Mouse (Mus musculus): Measurements from ENCODE around the gene Kansl1. TPM values are rescaled to one million over a fixed set of nuclear protein-coding genes. Genes with fewer than 3 reads are reported as not detected.
A peak's percentile ranks its signal among the peaks of the same experiment; 100 is the strongest.

Kansl1 gene
- total RNA-seq, 2 experiments from 2014 or later: 69.6 to 87.1 TPM

DNA sequence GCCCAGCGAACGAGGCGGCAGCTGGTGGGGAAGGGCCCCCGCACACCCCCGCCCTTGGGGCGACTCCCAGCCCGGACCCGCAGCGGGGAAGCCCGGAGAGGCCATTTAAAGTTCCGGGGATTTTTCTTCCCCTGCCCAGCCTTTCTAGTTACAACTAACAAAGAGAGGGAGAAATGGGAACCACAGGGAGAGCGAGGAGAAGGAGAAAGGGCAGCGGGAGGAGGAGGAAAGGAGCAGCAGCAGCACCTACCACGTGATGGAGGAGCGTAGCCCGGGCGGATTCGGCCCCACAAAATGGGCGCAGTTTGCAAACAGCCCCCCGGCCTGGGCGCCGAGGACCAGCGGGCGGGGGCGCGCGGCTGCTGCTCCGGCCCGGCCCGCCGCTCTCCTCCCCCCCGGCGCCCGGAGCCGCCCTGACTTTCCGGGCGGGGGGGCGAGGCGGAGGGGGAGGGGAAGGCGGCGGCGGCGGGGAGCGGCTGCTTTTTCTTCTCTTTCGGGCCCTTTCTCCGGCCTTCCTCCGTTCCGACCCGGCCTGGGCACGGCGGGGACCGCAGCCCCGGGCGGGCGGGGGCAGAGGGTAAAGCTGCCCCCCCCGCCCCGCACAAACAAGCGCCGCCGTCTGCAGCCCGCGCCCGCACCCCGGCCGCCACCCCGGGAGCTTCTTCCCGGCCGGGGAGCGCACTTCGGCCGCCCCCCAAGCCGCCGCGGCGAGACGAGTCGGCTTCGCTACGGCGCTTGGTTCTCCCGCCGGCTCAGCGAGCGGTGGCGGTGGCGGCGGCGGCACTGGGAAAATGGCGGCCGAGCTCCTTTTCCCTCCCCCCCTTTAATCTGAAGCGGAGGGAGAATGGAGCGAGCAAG is 27.0 kb downstream of the Kansl1 start:
- intact Hi-C loops (cut with DNase I): loop anchor here (5.0 to 10.0 kb wide), 3 partner anchors 94 to 207 kb away; partner anchors contain the start of gene Mapt
- peak; percentile 77 for DNase-seq (ENCODE audit: low spot score in 2 of 2)

DNA sequence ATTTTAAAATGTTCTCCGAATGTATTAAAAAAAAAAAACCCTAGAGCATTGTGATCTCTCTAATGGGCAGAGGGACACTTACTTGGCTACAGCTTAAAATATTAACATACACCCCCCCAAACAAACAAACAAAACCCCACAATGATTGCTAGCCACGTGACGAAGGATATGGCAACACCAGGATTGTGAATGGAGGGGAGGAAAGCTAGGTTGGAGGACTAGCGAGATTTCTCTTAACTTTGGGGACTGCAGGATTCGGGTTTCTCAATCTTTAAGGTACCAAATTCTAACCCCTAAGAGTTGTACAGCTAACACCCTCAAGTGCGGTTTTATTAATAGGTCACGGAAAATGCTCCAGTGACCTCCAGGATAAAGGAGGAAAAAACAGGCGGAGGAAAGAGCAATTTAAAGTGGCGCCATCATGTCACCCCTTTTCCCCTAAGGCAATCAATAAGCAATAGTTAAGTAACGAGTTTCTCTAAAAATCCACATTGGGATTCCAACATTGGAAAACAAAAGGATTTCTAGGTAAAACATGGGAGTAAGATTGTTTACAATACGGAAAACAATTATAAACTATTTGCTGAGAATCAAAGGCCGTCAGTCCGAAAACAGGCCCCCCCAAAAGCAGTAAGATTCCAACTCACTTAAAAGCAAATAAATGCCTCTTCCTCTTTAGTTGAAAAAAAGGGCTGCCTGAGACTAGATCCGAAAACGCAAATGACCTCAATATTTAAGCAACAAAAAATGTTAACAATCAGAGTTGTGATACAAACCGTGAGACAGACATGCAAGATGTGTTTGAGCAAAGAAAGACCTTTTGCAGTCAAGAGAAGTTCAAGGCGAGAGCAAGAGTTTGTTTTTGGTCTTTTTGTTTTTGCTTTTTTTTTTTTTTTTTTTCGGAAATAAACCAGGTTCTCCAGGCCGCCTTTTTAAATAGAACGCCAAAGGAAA is 27.9 kb downstream of the Kansl1 start:
- no peak for DNase-seq (ENCODE audit: low spot score in 2 of 2)
- intact Hi-C loops (cut with DNase I): loop anchor here (5.0 to 10.0 kb wide), 3 partner anchors 93 to 206 kb away; partner anchors contain the start of gene Mapt

DNA sequence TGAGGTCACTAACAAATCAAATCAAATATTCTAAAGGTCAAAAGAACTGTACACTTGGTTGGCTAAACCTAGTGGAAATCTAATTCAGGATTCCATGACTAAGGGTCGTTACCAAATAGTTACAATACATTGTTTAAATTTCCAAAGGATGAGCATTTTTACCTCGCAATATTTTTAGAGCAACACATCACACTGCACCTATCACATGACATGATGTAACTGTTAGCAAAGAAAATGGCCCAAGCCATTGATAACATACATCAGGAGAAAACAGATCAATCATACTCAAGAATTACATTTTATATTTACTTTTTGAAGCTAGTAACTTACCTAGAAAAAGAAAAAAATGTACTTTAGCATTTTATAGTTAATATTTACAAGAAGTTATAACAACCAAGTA is 29.0 kb downstream of the Kansl1 start:
- DNase-seq (ENCODE audit: low spot score in 2 of 2): no peak
- intact Hi-C loops (cut with DNase I): loop anchor here (5.0 to 10.0 kb wide), 3 partner anchors 92 to 205 kb away; partner anchors contain the start of gene Mapt

DNA sequence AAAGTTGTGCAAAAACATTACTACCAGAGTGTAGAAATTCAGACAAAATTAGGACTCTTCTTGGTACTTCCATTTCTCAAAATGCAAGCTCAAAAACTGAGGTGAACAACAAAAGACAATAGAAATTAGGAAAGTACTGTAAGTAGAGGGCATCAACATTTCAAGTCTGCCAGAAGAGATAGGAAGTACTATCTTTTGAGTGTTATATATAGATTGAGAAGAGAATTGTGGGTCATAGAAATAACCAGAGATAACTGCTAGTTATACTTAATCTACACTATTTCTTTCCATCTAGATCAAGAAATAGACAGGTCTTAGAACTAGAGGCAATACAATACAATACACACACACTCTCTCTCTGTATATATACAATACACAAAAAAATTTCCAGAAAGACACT is 30.2 kb downstream of the Kansl1 start:
- no peak for DNase-seq (ENCODE audit: low spot score in 2 of 2)
- intact Hi-C loops (cut with DNase I): no loop called here

GRCm38 (mm10) chr11:104436394-104436954 is 32.2 kb downstream of the Kansl1 start:
- no peak for DNase-seq (ENCODE audit: low spot score in 2 of 2)
- intact Hi-C loops (cut with DNase I): no loop called here

GRCm38 (mm10) chr11:104435753-104436152 is 32.9 kb downstream of the Kansl1 start:
- DNase-seq (ENCODE audit: low spot score in 2 of 2): no peak
- intact Hi-C loops (cut with DNase I): no loop called here

- no peak for DNase-seq (ENCODE audit: low spot score in 2 of 2)
- intact Hi-C loops (cut with DNase I): no loop called here
Observed at GRCm38 (mm10) chr11:104435141-104435540, 33.5 kb downstream of the Kansl1 start.

DNA sequence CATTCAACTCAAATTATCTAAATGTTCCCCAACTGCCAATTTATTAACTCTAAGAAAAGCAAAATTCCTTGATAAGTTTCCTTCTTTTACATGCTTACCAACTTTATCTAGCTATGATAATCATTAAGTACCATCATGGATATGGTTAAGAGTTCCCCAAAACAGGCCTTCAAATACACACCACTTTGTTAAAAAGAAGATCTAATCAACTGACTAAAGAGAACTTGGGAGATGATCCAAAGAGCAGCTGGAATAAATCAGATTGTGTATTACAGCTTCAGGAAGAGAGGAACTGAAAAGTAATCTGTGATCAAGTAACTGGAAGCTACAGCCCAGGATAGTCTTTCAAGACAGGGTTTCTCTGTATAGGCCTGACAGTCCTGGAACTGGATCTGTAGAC is 36.4 kb downstream of the Kansl1 start:
- DNase-seq (ENCODE audit: low spot score in 2 of 2): no peak
- intact Hi-C loops (cut with DNase I): no loop called here

DNA sequence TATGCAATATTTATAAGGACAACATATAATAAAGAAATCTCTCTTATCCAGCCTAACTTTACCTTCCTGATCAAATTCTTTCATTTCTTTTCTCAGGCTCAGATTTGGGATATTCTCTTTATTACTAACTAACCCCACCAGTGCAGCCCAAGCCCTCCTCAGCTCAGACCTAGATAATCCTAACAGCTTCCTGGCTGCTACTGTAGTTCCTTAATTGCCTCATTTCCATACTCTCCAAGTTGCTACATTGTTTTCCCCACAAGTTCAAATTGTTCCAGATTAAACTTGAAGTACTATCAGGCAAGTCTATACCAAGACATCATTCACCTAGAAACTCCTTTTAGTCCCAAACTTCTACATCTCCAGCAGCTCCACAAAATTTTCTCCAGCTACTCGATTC is 36.9 kb downstream of the Kansl1 start:
- no peak for DNase-seq (ENCODE audit: low spot score in 2 of 2)

GRCm38 (mm10) chr11:104424727-104425416 is 43.8 kb downstream of the Kansl1 start:
- intact Hi-C loops (cut with DNase I): loop anchor here (5.0 kb wide), 1 partner anchor 43 kb away; no protein-coding TSS in a partner anchor

More for the DNA sequence above, 36.9 kb downstream of the Kansl1 start:
- intact Hi-C loops (cut with DNase I): no loop called here

GRCm38 (mm10) chr11:104412254-104412653 is 56.4 kb downstream of the Kansl1 start:
- intact Hi-C loops (cut with DNase I): no loop called here
- DNase-seq (ENCODE audit: low spot score in 2 of 2): no peak

More at GRCm38 (mm10) chr11:104424727-104425416, 43.8 kb downstream of the Kansl1 start:
- DNase-seq (ENCODE audit: low spot score in 2 of 2): peak; percentile 22 to 27

DNA sequence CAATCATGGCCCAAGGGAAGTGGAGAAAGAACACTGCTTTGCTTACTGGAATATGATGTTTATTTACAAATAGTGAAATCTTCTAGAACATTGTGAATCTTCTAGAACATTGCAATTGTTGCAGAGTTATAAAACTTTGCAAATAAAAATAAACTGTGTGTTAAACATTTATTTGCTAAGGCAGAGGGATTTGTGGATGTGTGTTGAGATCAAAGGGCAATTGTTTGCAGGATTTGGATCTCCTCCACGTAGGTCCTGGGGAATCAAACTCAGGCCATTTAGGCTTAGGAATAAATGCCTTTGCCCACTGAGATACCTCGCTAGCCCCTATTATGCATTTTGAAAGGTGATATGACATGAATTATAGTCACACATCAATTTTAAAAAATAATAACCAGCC is 61.3 kb downstream of the Kansl1 start:
- intact Hi-C loops (cut with DNase I): no loop called here
- no peak for DNase-seq (ENCODE audit: low spot score in 2 of 2)

DNA sequence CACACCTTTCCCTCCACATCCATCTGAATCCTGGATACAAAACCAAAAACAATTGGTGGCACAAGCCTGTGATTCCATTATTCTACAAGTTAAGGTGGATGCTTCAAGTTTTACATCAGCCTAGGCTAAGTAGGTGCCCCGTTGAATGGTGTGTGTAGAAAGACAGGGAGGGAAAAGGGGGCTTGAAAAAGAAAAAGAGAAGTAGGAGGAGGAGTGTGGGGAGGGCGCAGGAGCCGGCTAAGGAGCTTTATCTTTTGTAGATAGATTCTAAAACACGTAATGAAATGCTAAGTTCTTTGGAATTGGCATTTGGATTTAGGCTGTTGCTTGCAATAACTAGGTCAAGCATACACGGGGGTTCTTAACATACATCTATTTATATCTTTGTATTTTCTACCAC is 67.7 kb downstream of the Kansl1 start:
- intact Hi-C loops (cut with DNase I): no loop called here
- no peak for DNase-seq (ENCODE audit: low spot score in 2 of 2)

DNA sequence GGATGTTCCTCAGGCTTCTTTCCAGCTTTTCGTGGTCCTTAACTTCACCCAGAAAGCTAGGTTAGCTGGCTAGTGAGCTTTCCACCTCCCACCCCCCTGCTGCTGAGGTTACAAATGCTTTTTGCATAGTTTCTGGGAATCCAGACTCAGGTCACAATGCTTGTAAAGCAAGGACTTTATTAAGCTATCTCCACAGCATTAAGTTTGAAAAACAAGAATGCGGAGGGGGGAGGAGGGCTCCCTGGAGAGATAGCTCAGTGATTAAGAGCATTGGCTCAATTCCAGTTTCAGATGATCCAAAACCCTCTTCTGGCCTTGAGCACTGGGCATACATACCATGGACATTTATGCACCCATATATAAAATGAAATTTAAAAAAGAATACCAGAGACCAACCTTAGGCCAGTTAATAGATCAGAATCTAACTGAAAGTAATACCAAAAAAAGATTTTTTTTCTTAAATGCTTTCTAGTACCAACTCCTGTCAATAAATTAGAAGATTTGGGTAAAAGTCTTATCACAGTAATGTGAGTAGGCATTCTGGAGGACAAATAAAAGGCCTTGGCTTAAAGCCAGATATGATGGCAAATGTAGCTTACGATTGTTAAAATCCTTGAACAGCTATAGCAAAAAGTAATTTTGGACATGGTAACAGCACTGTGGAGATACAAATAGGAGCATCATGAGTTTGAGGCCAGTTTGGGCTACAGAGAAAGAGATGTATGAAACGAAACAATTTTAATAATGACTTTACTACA is 69.0 kb downstream of the Kansl1 start:
- intact Hi-C loops (cut with DNase I): no loop called here
- DNase-seq (ENCODE audit: low spot score in 2 of 2): no peak

- intact Hi-C loops (cut with DNase I): no loop called here
- DNase-seq (ENCODE audit: low spot score in 2 of 2): no peak
Observed at GRCm38 (mm10) chr11:104395648-104396047, 73.0 kb downstream of the Kansl1 start.

GRCm38 (mm10) chr11:104393196-104393595 is 75.5 kb downstream of the Kansl1 start:
- intact Hi-C loops (cut with DNase I): no loop called here
- DNase-seq (ENCODE audit: low spot score in 2 of 2): no peak

GRCm38 (mm10) chr11:104392153-104392552 is 76.5 kb downstream of the Kansl1 start:
- intact Hi-C loops (cut with DNase I): no loop called here

GRCm38 (mm10) chr11:104387284-104387683 is 81.4 kb downstream of the Kansl1 start:
- DNase-seq (ENCODE audit: low spot score in 2 of 2): no peak
- intact Hi-C loops (cut with DNase I): no loop called here

More at GRCm38 (mm10) chr11:104392153-104392552, 76.5 kb downstream of the Kansl1 start:
- DNase-seq (ENCODE audit: low spot score in 2 of 2): no peak

Measured in left cerebral cortex, postnatal 36 days (tissue).